Mouse (Mus musculus) ES-E14 (cell line): ENCODE measurements around the gene Gm6993.

Experiments used
- CHD2 ChIP-seq: IDR thresholded peaks from 2 replicates; pipeline ENCODE4 v1.6.1; 2014; ENCODE audit warnings: mild to moderate bottlenecking, low read depth, low read length, inconsistent platforms
- HCFC1 ChIP-seq: IDR thresholded peaks from 2 replicates; pipeline ENCODE4 v1.6.1; 2012; ENCODE audit warnings: low read length, inconsistent platforms, borderline replicate concordance; ENCODE audit not compliant: insufficient read depth
- ZNF384 ChIP-seq: IDR thresholded peaks from 2 replicates; pipeline ENCODE4 v1.6.1; 2012; ENCODE audit warnings: low read depth, low read length, inconsistent platforms

DNA sequence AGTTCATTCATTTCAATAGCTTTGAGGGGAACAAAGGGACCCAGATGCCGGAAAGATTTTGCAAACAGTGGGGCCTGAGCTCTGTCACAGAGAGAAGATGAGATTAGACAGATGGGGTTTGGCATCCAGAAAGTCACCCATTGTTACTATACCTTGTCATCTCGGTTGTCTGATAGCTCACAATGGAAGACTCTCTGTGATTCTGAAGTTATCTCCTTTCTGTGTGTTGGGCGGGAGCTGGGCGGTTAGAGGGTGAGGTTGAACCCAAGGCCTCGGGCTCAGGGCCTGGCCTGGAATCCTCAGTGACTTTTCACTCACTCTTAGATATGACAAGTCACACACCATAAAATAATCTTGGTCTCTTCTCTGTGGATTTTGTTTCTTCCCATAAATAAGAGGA is 30.2 kb downstream of the Gm6993 start:
- no peak for TF ChIP-seq CHD2
- no peak for TF ChIP-seq HCFC1
- no peak for TF ChIP-seq ZNF384
